Mouse (Mus musculus): Measurements from ENCODE around the gene Pdgfa. TPM values are rescaled to one million over a fixed set of nuclear protein-coding genes. Genes with fewer than 3 reads are reported as not detected.

The Pdgfa gene
- polyA plus RNA-seq, 2 experiments = 34.0 to 83.4 TPM

- DNase-seq (ENCODE audit: low spot score) (no peak), ATAC-seq (ENCODE audit: low FRiP score, low read depth) (no peak)
- TF ChIP-seq POLR2A (IDR thresholded peaks at IDR 0.05; ENCODE audit: borderline replicate concordance, extremely low read depth, insufficient read depth, insufficient read length) = no peak
- H3K4me2 ChIP-seq (replicated peaks; ENCODE audit: low read depth, low read length, severe bottlenecking) = no peak overlapping the region
- no peaks in the 10 kb centered on the region for H3K27me3 ChIP-seq (ENCODE audit: control insufficient read depth, insufficient read depth, low read length)
- H3K9ac ChIP-seq (ENCODE audit: low read depth, low read length, severe bottlenecking) = no peak overlapping the region
- H3K4me1 ChIP-seq (ENCODE audit: control insufficient read depth, insufficient read depth, low read length) = peaks cover 16% of the 10 kb centered on the region
- no peak overlapping the region for H3K4me3 ChIP-seq (replicated peaks; ENCODE audit: low read length)
- no peaks in the 10 kb centered on the region for H3K9me3 ChIP-seq (ENCODE audit: control insufficient read depth, low read length)
- no peaks in the 10 kb centered on the region for H3K36me3 ChIP-seq (ENCODE audit: control insufficient read depth, insufficient read depth, low read length)
- WGBS = 10% methylated on average over 18 of the region's 18 CpGs
- no peak overlapping the region for H3K27ac ChIP-seq (replicated peaks; ENCODE audit: low read depth, low read length)
Observed at GRCm38 (mm10) chr5:138932460-138933432, 64.4 kb downstream of the Pdgfa start.

GRCm38 (mm10) chr5:138931836-138932235 lies 65.3 kb downstream of the Pdgfa start:
- Histone ChIP-seq H3K4me1 (ENCODE audit: control insufficient read depth, insufficient read depth, low read length) (peaks cover 16% of the 10 kb centered on the region), H3K36me3 (ENCODE audit: control insufficient read depth, insufficient read depth, low read length) (no peaks in the 10 kb centered on the region), H3K9ac (ENCODE audit: low read depth, low read length, severe bottlenecking) (no peak overlapping the region), H3K9me3 (ENCODE audit: control insufficient read depth, low read length) (no peaks in the 10 kb centered on the region), H3K4me3 (replicated peaks; ENCODE audit: low read length) (no peak overlapping the region), H3K27me3 (ENCODE audit: control insufficient read depth, insufficient read depth, low read length) (no peaks in the 10 kb centered on the region), H3K4me2 (replicated peaks; ENCODE audit: low read depth, low read length, severe bottlenecking) (no peak overlapping the region), H3K27ac (replicated peaks; ENCODE audit: low read depth, low read length) (no peak overlapping the region)
- WGBS = 23% methylated on average over 13 of the region's 13 CpGs
- TF ChIP-seq POLR2A (IDR thresholded peaks at IDR 0.05; ENCODE audit: borderline replicate concordance, extremely low read depth, insufficient read depth, insufficient read length) = no peak
- no peak for ATAC-seq (ENCODE audit: low FRiP score, low read depth)
- DNase-seq (ENCODE audit: low spot score) = no peak

GRCm38 (mm10) chr5:138929879-138930507 lies 67.2 kb downstream of the Pdgfa start:
- TF ChIP-seq POLR2A (IDR thresholded peaks at IDR 0.05; ENCODE audit: borderline replicate concordance, extremely low read depth, insufficient read depth, insufficient read length) = no peak
- H3K27me3 ChIP-seq (ENCODE audit: control insufficient read depth, insufficient read depth, low read length) = no peaks in the 10 kb centered on the region
- no peaks in the 10 kb centered on the region for H3K9me3 ChIP-seq (ENCODE audit: control insufficient read depth, low read length)
- H3K36me3 ChIP-seq (ENCODE audit: control insufficient read depth, insufficient read depth, low read length) = no peaks in the 10 kb centered on the region
- peaks cover 16% of the 10 kb centered on the region for H3K4me1 ChIP-seq (ENCODE audit: control insufficient read depth, insufficient read depth, low read length)
- 0 out of 2 replicates have a peak overlapping the region, but pooled peaks have one; percentile 19 for H3K27ac ChIP-seq (replicated peaks; ENCODE audit: low read depth, low read length)
- ATAC-seq (ENCODE audit: low FRiP score, low read depth) = peak; percentile 54; the same call in 1 of the 2 replicates
- H3K9ac ChIP-seq (ENCODE audit: low read depth, low read length, severe bottlenecking) = no peak overlapping the region
- WGBS = 53% methylated on average over 10 of the region's 10 CpGs
- H3K4me2 ChIP-seq (replicated peaks; ENCODE audit: low read depth, low read length, severe bottlenecking) = no peak overlapping the region
- H3K4me3 ChIP-seq (replicated peaks; ENCODE audit: low read length) = no peak overlapping the region
- no peak for DNase-seq (ENCODE audit: low spot score)

Other genes starting within 250 kb of the Pdgfa start
- gene Fam20c, start 242.9 kb downstream of the Pdgfa start, polyA plus RNA-seq (2012; rRNA removed) = 10.6 and 12.3 TPM in 2 replicates
- 8.5 and 10.9 TPM in 2 replicates for gene Fam20c, start 242.9 kb downstream of the Pdgfa start, polyA plus RNA-seq (2014; fragmentation: Nextera tagmentation; extraction: Ambion mirVana)
- not detected in 2 replicates for gene Gm5294, start 177.3 kb downstream of the Pdgfa start, polyA plus RNA-seq (2012; rRNA removed)
- not detected in 2 replicates for gene Gm5294, start 177.3 kb downstream of the Pdgfa start, polyA plus RNA-seq (2014; fragmentation: Nextera tagmentation; extraction: Ambion mirVana)
- 17.4 and 19.2 TPM in 2 replicates for gene Prkar1b, start 152.6 kb upstream of the Pdgfa start, polyA plus RNA-seq (2012; rRNA removed)
- 15.8 and 17.0 TPM in 2 replicates for gene Prkar1b, start 152.6 kb upstream of the Pdgfa start, polyA plus RNA-seq (2014; fragmentation: Nextera tagmentation; extraction: Ambion mirVana)
- gene Dnaaf5, start 152.9 kb upstream of the Pdgfa start, polyA plus RNA-seq (2012; rRNA removed) = 15.1 and 20.1 TPM in 2 replicates
- 5.3 and 6.7 TPM in 2 replicates for gene Dnaaf5, start 152.9 kb upstream of the Pdgfa start, polyA plus RNA-seq (2014; fragmentation: Nextera tagmentation; extraction: Ambion mirVana)
- gene Sun1, start 203.3 kb upstream of the Pdgfa start, polyA plus RNA-seq (2012; rRNA removed) = 65.3 and 67.3 TPM in 2 replicates
- 50.0 and 53.7 TPM in 2 replicates for gene Sun1, start 203.3 kb upstream of the Pdgfa start, polyA plus RNA-seq (2014; fragmentation: Nextera tagmentation; extraction: Ambion mirVana)